Mouse (Mus musculus): ENCODE data around the gene Plppr4.

Gene Plppr4

DNA sequence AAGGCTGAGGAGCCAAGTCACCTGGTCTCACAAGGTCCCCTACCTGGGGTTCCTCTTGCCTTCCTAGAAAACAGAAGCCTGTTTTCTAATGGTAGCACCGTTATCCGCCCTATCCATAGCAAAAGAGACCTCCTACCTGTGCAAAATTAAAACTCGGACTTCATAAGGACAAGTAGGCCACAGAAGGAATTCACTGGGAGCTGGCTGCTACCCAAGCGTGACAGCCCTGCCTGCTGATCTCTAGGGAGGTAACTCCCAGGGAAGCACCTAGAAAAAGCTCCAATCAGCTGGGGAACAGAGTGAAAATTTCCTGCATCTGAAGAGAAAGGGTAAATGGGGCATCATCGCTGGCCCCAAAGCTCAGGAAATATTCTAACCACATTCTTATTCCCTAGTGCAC lies at the start of gene Plppr4:
Gene Plppr4 (minus strand): TSS at position 349 of the 400 bp plus-strand sequence.
- DNase-seq (ENCODE audit: low read depth, low spot score) = no peak

GRCm38 (mm10) chr3:117405821-117406220 lies 45.1 kb upstream of the Plppr4 start:
- DNase-seq (ENCODE audit: low read depth, low spot score) = no peak

DNA sequence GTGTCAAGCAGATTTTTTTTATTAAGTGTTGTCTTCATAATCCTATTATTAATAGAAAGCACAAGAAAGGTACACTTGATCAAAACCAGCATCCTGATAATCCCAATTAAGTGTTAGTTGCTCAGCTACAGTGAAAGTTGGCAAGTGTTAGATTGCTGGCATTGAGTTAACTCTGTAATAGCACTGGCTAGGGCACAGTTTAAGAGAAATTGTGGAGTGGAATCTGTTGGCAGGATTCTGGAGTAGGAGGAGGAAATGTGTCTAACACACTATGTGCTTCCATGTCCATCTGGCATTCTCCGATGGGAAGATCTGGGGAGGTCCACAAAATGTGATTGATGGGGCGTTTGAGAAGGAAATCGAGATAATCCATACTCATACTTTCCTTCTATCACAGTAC lies 43.1 kb upstream of the Plppr4 start:
- no peak for DNase-seq (ENCODE audit: low read depth, low spot score)

- DNase-seq (ENCODE audit: low read depth, low spot score) = no peak
Measured at GRCm38 (mm10) chr3:117366041-117366440, 5.4 kb upstream of the Plppr4 start.

DNA sequence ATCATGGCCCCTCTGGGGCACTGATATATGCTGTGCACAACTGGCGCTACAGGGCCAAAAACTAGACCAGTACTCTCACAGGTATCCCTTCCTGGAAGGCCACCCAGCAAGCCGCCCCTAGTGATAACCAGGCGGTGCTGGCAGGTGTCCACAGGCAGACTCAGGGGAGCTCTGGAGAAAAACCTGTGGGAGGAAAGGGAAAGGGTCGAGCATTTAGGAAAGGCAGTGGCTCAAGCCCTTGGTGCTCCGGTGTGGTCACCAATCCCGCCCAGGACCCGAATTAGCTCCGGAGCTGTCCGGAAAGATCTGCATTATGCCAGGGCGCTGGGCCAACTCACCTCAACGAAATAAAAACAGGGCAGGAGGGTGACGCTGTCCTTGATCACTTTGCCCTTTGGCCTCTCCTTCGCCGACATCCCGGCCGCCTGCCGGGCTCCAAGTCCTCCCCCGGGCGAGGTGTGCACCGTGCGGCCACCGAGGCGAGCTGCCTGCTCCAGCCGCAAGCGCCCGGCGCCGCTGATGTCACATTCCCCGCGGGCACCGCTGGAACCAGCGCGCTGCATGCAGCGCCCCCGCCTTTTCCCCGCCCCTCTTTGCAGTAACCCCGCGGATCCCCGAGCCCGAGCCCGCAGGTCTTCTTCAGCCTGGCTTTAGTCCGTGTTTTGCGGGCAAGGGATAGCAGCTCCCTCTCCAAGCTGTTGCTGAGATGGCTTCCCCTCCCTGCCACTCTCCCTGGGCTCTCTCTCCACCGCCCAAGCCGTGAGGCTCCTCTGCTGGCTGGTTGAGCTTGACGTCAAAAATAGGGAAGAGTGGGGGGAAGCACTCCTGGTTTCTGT lies 772 bp downstream of the Plppr4 start:
- DNase-seq (ENCODE audit: low read depth, low spot score) = peak; percentile 32

- no peak for DNase-seq (ENCODE audit: low read depth, low spot score)
Measured at GRCm38 (mm10) chr3:117358981-117359628, 1.6 kb downstream of the Plppr4 start.

DNA sequence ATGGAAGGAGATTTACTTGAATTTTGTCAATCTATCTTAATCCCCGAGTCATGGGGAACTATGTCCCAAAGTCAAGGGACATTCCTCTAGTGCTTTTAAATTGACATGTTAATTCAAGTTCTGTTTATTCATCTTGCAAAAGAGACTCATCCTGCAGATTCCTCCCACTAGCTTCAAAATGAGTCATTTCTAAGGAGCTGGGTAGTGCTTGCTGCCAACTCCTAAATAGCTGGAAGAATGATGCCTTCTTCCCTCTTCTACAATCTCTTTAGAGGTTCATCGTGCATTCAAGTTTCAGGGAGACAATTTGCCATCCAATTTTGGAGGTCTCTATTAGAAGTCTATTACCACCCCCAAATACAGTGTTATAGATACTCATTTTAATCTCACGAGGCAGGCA lies 3.3 kb downstream of the Plppr4 start:
- no peak for DNase-seq (ENCODE audit: low read depth, low spot score)

DNA sequence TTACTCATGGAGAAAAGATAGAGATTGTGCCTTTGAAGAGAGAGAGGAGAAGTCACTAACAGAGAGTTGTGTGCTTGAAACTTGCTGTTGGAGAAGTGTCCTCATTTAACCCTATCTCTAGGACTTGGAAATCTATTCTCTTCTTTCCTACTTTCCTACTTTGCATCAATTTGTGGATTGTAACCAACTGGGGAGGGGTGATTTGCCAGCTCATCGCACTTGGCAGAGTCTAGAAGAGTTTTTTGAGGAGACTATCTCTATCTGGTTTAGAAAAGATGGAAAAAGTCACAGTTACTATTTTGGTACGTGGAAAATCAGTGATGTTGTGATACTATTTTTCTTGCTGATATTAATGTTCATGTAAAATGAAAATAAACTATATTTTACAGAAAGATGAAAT lies 6.7 kb downstream of the Plppr4 start:
- DNase-seq (ENCODE audit: low read depth, low spot score) = no peak

- no peak for DNase-seq (ENCODE audit: low read depth, low spot score)
Measured at GRCm38 (mm10) chr3:117346351-117346750, 14.3 kb downstream of the Plppr4 start.

- DNase-seq (ENCODE audit: low read depth, low spot score) = no peak
Measured at GRCm38 (mm10) chr3:117331502-117331901, 29.2 kb downstream of the Plppr4 start.

DNA sequence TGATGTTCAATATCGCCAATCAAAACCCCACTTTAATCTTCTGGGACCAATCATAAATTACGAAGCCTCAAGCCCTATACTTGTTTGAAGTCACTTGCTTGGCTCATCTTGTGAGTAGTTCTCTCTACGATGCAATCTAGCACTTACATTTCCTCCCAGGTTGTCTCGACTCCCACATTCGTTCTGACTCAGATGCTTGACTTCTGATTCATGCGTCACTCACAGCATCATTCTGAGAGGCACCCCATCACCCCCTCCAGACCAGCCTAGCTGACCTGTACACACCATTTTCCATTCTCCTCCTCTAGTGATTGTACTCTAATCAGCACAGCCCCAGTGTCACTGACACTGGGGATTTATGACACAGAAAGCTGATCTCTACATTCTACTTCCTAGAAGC lies 31.2 kb downstream of the Plppr4 start:
- DNase-seq (ENCODE audit: low read depth, low spot score) = no peak

GRCm38 (mm10) chr3:117326551-117326950 lies 34.1 kb downstream of the Plppr4 start:
- no peak for DNase-seq (ENCODE audit: low read depth, low spot score)

DNA sequence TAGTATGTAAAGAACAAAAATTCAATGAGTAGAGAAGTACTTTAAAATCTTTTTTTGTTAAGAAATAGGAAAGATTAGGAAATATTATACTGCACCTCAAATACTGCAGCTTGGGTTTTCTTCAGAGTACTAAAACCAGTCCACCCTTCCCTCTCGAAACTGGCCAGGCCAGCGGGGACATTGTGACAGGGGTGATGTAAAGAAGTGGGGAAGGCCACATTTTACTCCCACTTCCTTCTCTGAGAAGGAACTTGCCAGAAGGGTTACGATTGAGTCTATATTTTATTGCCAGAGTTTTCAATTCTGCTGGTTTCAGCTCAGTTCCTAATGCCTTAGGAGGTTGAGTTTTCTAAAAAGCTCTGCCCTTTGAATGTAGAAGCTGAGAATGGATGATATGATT lies 41.0 kb downstream of the Plppr4 start:
- DNase-seq (ENCODE audit: low read depth, low spot score) = no peak

- DNase-seq (ENCODE audit: low read depth, low spot score) = no peak
Measured at GRCm38 (mm10) chr3:117313339-117313738, 47.3 kb downstream of the Plppr4 start.

DNA sequence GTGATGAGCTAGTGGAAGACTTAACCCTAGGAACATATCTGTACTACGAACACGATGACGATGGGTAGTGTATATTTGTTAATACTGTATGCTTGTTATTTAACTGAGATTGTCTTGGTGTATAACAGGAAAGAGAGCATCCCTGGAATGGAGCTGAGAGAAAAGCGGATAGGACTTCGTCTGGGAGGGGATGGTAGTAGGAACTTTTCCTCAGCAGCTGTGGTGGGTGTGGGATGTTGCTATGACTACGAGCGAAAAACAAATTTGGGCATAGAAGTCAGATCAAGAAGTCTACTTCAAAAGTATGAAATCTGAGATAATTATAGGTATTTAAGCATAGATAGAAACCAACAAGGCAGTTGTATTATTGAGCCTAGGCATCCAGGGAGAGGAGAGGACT lies 48.6 kb downstream of the Plppr4 start:
- DNase-seq (ENCODE audit: low read depth, low spot score) = no peak

GRCm38 (mm10) chr3:117310801-117311368 lies 49.8 kb downstream of the Plppr4 start:
- peak; percentile 86 for DNase-seq (ENCODE audit: low read depth, low spot score)

- DNase-seq (ENCODE audit: low read depth, low spot score) = no peak
Measured at GRCm38 (mm10) chr3:117309580-117309910, 51.1 kb downstream of the Plppr4 start.

DNA sequence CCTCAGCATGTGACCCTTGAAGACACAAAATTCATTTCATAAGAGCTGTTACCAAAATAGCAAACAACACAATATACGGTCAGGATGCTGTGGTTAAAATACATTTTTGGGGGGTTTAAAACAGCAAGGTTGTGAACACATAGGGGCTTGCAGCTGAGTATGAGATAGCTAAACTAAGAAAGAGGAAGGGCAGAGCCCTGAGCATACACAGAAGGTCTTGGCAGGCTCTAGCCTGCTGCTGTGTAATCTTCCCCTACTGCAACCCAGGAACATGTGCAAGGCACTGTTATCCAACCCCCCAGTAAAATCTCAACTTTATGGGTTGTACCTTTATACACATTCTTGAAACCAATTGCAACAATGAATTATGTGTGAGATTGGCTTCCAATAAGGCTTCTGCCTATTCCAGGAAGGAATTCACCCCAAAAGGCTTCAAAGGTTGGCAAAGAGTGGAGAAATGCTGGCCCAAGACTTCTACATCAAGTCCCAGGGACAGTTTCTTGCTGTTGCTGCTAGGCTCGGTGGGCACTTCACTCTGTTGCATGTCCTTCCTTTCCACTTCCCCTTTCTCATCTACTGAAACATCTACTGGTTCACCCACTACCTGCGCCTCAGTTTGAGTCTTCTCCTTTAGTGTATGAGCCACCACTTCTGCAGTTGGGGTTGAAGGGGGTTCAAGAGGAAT lies 51.6 kb downstream of the Plppr4 start:
- no peak for DNase-seq (ENCODE audit: low read depth, low spot score)

- DNase-seq (ENCODE audit: low read depth, low spot score) = no peak
Measured at GRCm38 (mm10) chr3:117307555-117307954, 53.1 kb downstream of the Plppr4 start.

GRCm38 (mm10) chr3:117304037-117304436 lies 56.6 kb downstream of the Plppr4 start:
- no peak for DNase-seq (ENCODE audit: low read depth, low spot score)

- DNase-seq (ENCODE audit: low read depth, low spot score) = no peak
Measured at GRCm38 (mm10) chr3:117300735-117301271, 59.9 kb downstream of the Plppr4 start.

DNA sequence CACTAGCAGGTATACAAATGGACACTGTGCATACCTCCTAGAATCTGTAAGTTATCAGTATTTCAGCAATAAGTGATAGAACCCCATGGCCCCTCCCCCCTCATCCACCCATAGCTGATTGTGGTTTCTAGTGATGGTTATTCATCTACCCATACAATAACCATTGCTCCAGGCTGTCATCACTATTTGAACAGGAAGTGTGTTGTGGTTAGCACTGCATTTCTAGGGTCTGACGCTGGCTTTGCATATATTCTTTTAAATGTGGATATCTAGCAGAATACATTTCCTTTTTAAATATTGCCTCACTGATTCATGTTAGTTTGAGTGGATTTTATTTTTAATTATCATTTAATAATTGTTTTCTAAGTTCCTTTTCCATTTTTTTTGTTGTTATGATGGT lies 62.9 kb downstream of the Plppr4 start:
- DNase-seq (ENCODE audit: low read depth, low spot score) = no peak
